Mouse (Mus musculus): ENCODE measurements around the gene St6galnac4. TPM values are rescaled to one million over a fixed set of nuclear protein-coding genes. Genes with fewer than 3 reads are reported as not detected.
A peak's percentile ranks its signal among the peaks of the same experiment; 100 is the strongest.

Gene St6galnac4
- polyA plus RNA-seq, 1 experiment from 2014 or later: 15.9 TPM

DNA sequence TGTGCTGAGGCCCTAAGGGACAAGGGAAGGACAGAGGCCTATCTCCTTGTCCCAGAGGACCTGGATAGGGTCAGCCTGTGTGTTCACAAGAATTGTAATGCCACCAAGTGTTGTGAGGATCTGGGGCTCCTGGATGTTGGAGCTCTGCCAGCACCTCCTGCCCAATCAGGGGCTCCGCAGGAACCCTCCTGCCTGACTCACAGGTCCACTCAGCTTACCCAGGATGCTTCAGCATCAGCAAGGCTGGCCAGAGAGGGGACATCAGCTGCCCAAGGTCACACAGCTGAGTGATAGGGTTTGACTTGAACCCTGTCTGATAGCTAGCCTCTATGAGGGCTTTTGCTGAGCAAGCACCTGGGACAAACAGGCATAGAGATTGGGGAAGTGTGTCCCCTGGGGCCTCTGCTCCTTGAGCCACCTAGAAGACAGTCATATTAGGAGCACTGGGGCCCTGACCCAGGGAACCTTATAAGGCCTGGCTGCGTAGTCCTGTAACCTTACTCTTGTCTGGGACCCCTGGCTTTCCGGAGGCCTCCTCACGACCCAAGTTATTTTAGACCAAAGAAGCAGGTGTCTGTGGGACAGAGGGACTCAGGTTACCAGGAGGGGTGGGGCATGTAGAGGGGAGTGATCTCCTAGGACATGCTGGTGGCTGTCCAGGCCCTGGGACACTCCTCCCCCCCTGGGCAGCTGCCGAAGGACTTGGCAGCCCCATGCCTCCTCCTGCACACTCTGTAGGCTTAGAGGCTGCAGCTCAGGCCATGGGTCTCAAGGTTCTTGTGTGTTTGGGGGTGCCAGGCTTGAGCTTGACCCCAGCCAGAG is 39.2 kb downstream of the St6galnac4 start:
- no peaks in the 10 kb centered on the region for H3K9me3 ChIP-seq (replicated peaks)
- peak overlapping the region; percentile 44 for H3K4me3 ChIP-seq
- no peaks in the 10 kb centered on the region for H3K27me3 ChIP-seq (ENCODE audit: low read depth, poor library complexity, severe bottlenecking)
- H3K27ac ChIP-seq (replicated peaks): peak overlapping the region; percentile 87
- no peak for DNase-seq (ENCODE audit: low spot score)
- H3K4me1 ChIP-seq: peaks cover 74% of the 10 kb centered on the region
- 58% methylated on average over 5 of the region's 5 CpGs for whole genome bisulfite sequencing
- H3K36me3 ChIP-seq: no peaks in the 10 kb centered on the region

DNA sequence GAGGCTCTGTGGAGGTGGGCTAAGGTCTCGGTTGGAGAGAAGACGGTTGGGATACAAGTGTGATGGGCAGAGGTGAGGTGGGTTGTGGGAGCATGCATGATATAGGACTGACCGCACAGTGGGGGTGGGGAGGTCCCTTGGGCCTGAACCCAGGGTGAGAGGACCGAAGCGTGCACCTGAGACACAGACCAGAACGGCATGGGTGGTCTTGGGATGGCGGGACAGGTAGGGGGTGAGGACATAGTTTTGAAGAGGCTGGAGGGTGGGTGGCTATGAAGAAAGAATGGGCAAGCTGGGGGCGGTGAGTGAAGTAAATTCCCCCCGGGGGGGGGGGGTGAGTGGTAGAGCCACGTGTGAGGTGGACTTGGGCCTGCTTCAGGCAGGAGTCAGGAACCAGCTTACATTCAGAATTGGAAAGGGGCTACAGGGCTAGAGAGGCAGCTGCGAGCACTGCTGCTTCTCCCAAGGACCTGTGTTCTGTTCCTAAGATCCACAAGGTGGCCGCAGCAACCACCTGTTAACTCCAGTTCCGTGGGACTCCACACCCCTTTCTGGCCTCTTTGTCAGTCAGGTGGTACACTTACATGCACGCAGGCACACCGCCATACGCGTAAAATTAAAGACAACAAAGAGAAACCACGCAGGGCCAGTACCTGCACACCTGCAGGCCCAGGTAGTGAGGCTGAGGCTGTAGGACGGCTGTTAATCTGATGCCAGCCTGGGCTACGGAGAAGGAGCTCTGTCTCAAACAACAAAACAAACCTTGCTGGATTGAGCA is 40.6 kb downstream of the St6galnac4 start:
- no peaks in the 10 kb centered on the region for H3K36me3 ChIP-seq
- H3K27me3 ChIP-seq (ENCODE audit: low read depth, poor library complexity, severe bottlenecking): no peaks in the 10 kb centered on the region
- peak overlapping the region; percentile 85; the same call in 1 of the 2 replicates for H3K27ac ChIP-seq (replicated peaks)
- no peak for DNase-seq (ENCODE audit: low spot score)
- H3K9me3 ChIP-seq (replicated peaks): no peaks in the 10 kb centered on the region
- WGBS: 67% methylated on average over 20 of the region's 20 CpGs
- H3K4me3 ChIP-seq: no peak overlapping the region
- H3K4me1 ChIP-seq: peaks cover 77% of the 10 kb centered on the region

DNA sequence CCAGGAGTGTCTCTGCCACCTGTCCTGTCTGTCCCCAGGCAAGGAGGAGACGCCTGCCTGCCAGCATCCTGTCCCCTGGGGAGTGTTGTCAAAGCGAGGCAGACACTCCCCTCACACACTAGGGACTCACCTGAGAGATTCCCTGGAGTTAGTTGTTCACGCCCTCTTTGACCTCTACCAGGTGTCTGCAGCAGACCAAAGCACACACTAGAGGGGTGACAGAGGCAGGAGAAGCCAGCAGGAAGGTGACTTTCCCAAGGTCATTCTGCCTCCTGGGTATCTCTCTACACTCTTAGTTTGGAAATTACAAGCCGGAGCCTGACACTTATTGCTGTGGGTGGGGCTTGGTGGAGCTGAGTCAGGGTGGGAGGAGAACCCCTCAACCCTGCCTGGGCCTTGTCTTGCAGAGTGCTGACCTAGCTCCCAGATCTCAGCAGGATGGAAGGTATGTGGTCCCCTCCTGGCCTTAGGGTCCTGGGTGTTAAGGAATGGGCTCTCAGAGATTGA is 41.2 kb downstream of the St6galnac4 start:
- no peaks in the 10 kb centered on the region for H3K36me3 ChIP-seq
- DNase-seq (ENCODE audit: low spot score): no peak
- no peaks in the 10 kb centered on the region for H3K9me3 ChIP-seq (replicated peaks)
- 62% methylated on average over 4 of the region's 4 CpGs for WGBS
- H3K4me3 ChIP-seq: no peak overlapping the region
- H3K27me3 ChIP-seq (ENCODE audit: low read depth, poor library complexity, severe bottlenecking): no peaks in the 10 kb centered on the region
- peak overlapping the region; percentile 85 for H3K27ac ChIP-seq (replicated peaks)
- H3K4me1 ChIP-seq: peaks cover 77% of the 10 kb centered on the region

DNA sequence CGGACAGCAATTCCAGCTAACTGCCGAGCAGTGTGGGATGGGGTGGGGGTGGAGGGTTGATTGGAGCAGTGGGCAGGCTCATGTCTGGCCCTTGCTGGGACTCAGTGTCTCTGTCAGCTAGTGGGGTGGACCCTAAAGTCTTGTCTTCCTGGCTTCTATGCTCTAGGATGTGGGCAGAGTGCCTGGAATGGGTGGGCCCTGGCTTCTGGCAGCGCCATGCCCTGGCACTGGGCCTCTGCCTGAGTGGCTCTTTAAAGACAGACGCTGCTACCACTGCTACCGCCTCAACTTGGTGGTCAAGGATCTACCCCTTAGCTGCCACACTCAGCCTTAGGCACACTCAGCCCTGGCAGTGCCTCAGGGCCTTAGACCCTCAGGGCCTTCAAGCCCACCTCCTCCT is 41.8 kb downstream of the St6galnac4 start:
- Histone ChIP-seq H3K9me3 (replicated peaks) (no peaks in the 10 kb centered on the region), H3K27ac (replicated peaks) (peak overlapping the region; percentile 85), H3K36me3 (peaks cover 3% of the 10 kb centered on the region; the same call in 1 of the 2 replicates), H3K4me1 (peaks cover 78% of the 10 kb centered on the region), H3K4me3 (peak overlapping the region; percentile 41; the same call in 1 of the 2 replicates), H3K27me3 (ENCODE audit: low read depth, poor library complexity, severe bottlenecking) (no peaks in the 10 kb centered on the region)
- WGBS: 48% methylated on average over 5 of the region's 5 CpGs
- no peak for DNase-seq (ENCODE audit: low spot score)

DNA sequence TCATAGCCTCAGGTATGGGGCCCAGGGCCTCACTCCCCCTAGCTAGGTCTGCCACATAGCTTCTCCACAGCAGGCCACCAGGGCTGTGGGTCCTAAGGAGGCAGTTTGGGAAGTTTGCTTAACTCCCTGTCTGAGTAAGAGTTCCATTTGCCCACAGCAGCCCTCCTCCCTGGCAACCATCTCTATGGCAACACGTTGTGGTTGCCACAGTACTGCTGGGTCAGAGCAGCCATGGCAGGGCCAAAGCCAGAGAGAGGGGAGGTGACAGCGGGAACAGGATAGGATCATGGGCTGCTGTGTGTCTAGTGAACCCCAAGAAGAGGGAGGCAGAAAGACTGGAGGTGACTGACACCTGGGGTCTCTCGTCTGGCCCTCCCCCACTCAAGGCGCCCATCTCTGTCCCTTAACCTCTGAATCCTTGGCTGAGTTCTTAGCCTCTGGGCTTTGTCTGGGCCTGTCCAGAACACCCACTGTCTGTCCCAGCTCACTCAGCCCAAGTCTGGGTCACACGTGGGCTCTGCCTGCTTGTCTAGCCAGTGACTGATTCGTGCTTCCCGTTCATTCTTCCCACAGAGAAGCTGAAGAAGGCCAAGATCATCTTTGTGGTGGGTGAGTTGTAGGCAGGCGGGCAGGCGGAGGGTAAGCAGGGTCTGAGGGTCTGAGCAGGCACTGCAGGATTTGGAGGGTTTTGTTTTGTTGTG is 42.5 kb downstream of the St6galnac4 start:
- peaks cover 4% of the 10 kb centered on the region; the same call in 1 of the 2 replicates for H3K36me3 ChIP-seq
- no peaks in the 10 kb centered on the region for H3K27me3 ChIP-seq (ENCODE audit: low read depth, poor library complexity, severe bottlenecking)
- DNase-seq (ENCODE audit: low spot score): peak; percentile 90
- WGBS: 33% methylated on average over 9 of the region's 9 CpGs
- H3K27ac ChIP-seq (replicated peaks): peak overlapping the region; percentile 85
- H3K4me3 ChIP-seq: peak overlapping the region; percentile 41
- H3K4me1 ChIP-seq: peaks cover 82% of the 10 kb centered on the region
- no peaks in the 10 kb centered on the region for H3K9me3 ChIP-seq (replicated peaks)

DNA sequence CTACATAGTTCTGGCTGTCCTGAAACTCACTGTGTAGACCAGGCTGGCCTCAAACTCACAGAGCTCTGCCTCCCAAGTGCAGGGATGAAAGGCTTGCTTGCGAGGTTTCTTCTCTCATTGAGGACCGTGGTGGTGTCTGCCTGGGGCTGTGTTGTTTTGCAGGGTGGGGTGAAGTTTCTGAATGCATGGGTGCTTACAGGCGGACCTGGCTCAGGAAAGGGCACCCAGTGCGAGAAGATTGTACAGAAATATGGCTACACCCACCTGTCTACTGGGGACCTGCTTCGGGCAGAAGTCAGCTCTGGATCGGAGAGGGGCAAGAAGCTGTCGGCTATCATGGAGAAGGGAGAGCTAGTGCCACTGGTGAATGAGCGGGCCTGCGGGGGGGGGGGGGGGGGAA is 43.1 kb downstream of the St6galnac4 start:
- Histone ChIP-seq H3K4me1 (peaks cover 82% of the 10 kb centered on the region), H3K27me3 (ENCODE audit: low read depth, poor library complexity, severe bottlenecking) (no peaks in the 10 kb centered on the region), H3K4me3 (peak overlapping the region; percentile 41), H3K27ac (replicated peaks) (peak overlapping the region; percentile 85), H3K9me3 (replicated peaks) (no peaks in the 10 kb centered on the region), H3K36me3 (peaks cover 4% of the 10 kb centered on the region; the same call in 1 of the 2 replicates)
- DNase-seq (ENCODE audit: low spot score): no peak
- WGBS: 70% methylated on average over 7 of the region's 9 CpGs

DNA sequence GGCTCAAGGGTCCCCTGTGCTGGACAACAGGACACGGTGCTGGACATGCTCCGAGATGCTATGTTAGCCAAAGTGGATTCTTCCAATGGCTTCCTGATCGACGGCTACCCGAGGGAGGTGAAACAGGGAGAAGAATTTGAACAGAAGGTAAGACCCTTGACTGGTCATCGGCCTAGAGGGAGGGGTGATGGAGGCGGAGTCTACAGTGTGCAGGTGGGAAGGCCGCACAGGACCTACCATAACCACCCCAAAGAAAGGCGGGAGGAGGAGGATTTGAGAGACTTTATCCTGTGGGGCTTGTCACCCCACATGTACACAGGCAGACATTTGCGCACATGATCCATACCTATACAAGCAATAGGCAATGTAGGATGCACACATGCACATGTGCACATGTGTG is 44.2 kb downstream of the St6galnac4 start:
- H3K27me3 ChIP-seq (ENCODE audit: low read depth, poor library complexity, severe bottlenecking): no peaks in the 10 kb centered on the region
- DNase-seq (ENCODE audit: low spot score): no peak
- H3K36me3 ChIP-seq: peaks cover 4% of the 10 kb centered on the region; the same call in 1 of the 2 replicates
- peaks cover 72% of the 10 kb centered on the region for H3K4me1 ChIP-seq
- H3K27ac ChIP-seq (replicated peaks): peak overlapping the region; percentile 58
- H3K4me3 ChIP-seq: no peak overlapping the region
- WGBS: 92% methylated on average over 10 of the region's 10 CpGs
- no peaks in the 10 kb centered on the region for H3K9me3 ChIP-seq (replicated peaks)

DNA sequence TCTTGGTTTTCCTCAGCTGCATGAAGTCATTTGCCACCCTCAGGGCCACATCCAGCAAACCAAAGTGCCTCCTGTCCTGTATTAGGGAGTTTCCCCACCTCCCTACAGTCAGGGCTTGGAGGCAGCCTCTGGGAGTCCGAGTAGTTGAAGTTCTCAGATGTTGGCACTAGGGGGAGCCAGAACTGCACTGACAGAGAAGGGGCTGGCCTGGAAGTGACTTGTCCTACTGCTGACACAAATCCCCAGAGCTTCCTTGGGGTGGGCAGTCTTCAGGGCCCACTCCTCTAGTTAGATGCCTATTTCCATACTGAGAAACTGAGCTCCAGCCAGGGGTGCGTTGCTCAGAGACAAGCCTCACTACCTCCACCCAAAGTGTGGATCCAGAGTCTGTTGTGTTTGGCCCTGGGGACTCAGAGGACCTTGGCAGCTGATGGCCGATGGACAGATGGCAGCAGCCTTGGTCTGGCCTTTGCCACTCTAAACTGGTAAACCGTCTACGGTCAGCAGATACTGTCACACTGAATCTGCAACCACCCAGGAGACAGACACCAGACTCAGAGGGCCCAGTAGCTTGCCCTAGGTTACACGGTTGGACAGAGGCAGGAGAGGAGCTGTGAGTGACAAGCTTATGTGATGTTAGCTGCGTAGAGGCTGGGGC is 45.0 kb downstream of the St6galnac4 start:
- H3K27me3 ChIP-seq (ENCODE audit: low read depth, poor library complexity, severe bottlenecking): no peaks in the 10 kb centered on the region
- H3K9me3 ChIP-seq (replicated peaks): no peaks in the 10 kb centered on the region
- peak overlapping the region; percentile 50 for H3K27ac ChIP-seq (replicated peaks)
- peak; percentile 80 for DNase-seq (ENCODE audit: low spot score)
- peaks cover 4% of the 10 kb centered on the region; the same call in 1 of the 2 replicates for H3K36me3 ChIP-seq
- H3K4me1 ChIP-seq: peaks cover 64% of the 10 kb centered on the region
- H3K4me3 ChIP-seq: no peak overlapping the region
- 61% methylated on average over 7 of the region's 7 CpGs for WGBS

DNA sequence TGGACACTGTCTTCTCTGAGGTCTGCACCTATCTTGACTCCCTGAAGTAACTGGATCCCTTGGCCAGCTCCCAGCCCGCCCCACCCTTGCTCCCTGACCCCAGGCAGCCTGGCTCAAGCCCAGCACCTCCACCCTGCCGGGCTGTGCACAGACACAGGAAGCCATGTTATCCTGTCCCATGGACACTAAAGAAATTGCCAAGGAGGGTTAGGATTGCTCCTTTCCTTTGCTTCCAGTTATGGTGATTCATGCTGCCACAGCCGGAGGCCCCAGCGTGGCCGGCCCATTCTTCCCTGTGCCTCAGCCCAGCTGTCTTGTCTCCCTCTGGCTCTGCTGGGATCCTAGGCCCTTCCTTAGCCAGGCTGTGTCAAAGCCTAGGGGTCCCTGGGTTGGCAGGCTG is 46.8 kb downstream of the St6galnac4 start:
- 76% methylated on average over 5 of the region's 5 CpGs for WGBS
- peak overlapping the region; percentile 39 for H3K27ac ChIP-seq (replicated peaks)
- peaks cover 4% of the 10 kb centered on the region; the same call in 1 of the 2 replicates for H3K36me3 ChIP-seq
- no peaks in the 10 kb centered on the region for H3K9me3 ChIP-seq (replicated peaks)
- peaks cover 56% of the 10 kb centered on the region for H3K4me1 ChIP-seq
- no peak overlapping the region for H3K4me3 ChIP-seq
- H3K27me3 ChIP-seq (ENCODE audit: low read depth, poor library complexity, severe bottlenecking): no peaks in the 10 kb centered on the region
- no peak for DNase-seq (ENCODE audit: low spot score)

DNA sequence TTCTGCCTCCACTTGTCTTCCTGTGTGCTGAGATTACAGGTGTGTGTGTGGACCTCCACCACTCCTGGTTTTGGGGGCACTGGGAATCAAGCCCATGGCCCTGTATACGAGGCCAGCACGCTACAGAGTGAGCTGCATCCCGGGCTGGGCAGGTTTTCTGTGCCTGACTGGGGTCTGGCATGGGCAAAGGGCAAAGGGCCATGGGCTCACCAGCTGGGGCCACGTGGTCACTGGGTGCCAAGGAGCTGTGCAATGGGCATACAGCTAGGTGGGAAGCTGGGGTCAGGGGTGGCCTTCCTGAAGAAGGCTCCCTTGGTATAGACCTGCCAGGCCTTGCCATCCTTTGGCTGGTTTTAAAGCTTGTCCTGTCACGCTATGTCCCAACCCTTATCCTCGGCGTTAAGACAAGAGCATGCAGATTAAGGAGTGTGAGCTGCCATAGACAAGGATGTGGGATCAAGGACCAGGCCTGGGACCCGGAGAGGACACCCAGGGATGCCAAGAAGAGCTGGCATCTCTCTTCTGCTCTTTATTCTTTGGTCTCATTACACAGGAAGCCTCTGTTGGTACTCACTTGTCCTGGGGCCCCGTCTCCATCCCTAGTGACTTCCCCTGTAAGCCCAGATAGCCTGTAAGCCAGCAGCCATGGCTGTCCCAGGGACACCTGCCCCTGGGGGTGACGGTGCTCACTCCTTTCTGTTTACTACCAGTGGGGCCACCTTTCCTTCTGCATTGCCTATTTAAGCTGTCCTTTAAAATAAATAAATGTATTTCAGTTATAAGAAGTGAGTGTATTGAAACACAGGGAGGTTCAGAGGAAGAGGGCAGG is 47.6 kb downstream of the St6galnac4 start:
- no peaks in the 10 kb centered on the region for H3K27me3 ChIP-seq (ENCODE audit: low read depth, poor library complexity, severe bottlenecking)
- peaks cover 48% of the 10 kb centered on the region for H3K4me1 ChIP-seq
- no peak for DNase-seq (ENCODE audit: low spot score)
- no peak overlapping the region for H3K4me3 ChIP-seq
- H3K27ac ChIP-seq (replicated peaks): peak overlapping the region; percentile 19; the same call in 1 of the 2 replicates
- no peaks in the 10 kb centered on the region for H3K9me3 ChIP-seq (replicated peaks)
- WGBS: 88% methylated on average over 10 of the region's 10 CpGs
- H3K36me3 ChIP-seq: peaks cover 4% of the 10 kb centered on the region; the same call in 1 of the 2 replicates

DNA sequence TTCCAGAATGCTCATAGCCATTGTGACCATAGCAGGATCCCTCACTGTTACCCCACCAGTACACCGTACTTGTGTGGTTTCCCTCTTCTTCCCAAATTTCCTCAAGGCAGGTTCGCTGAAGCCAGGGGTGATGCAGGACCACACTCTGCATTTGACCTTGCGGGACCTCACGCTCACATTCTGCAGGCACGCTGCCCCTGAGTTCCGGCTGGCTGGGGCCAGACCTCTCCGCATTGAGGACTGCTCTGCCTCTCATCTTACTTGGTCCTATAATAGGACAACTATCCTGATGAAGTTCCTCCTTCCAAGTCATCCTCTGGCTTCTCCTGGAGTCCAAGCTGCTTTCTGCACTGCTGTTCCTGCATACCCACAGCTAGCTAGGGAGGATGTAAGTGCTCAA is 49.7 kb downstream of the St6galnac4 start:
- Histone ChIP-seq H3K27ac (replicated peaks) (peak overlapping the region; percentile 49; the same call in 1 of the 2 replicates), H3K27me3 (ENCODE audit: low read depth, poor library complexity, severe bottlenecking) (no peaks in the 10 kb centered on the region), H3K36me3 (peaks cover 4% of the 10 kb centered on the region; the same call in 1 of the 2 replicates), H3K4me3 (no peak overlapping the region), H3K4me1 (peaks cover 33% of the 10 kb centered on the region), H3K9me3 (replicated peaks) (no peaks in the 10 kb centered on the region)
- no peak for DNase-seq (ENCODE audit: low spot score)
- 89% methylated on average over 7 of the region's 7 CpGs for WGBS

Data from midbrain, embryonic 10.5 days (tissue).